Mouse (Mus musculus) cerebellum, postnatal 25 days (tissue): ENCODE results near the gene Adam6b.
"Not testable (repeated sequence)": the region's sequence is repeated elsewhere in the genome, so short reads cannot be mapped to it uniquely, and the experiment has no call there.

Source experiments
- DNase-seq, 2 experiments: peaks; one replicate each; pipeline ENCODE4 v3.0.0; 2021; ENCODE audit warnings: mixed read lengths in 2 of 2

The Adam6b gene

GRCm38 (mm10) chr12:113489211-113489610 is at the start of gene Adam6b:
TSS of gene Adam6b (plus strand) at chr12:113489511.
- not testable (repeated sequence) for DNase-seq

GRCm38 (mm10) chr12:113446061-113446460 is 43.2 kb upstream of the Adam6b start:
- DNase-seq: no peak

GRCm38 (mm10) chr12:113476164-113476563 is 13.1 kb upstream of the Adam6b start:
- no peak for DNase-seq

GRCm38 (mm10) chr12:113482147-113482546 is 7.2 kb upstream of the Adam6b start:
- no peak for DNase-seq

DNA sequence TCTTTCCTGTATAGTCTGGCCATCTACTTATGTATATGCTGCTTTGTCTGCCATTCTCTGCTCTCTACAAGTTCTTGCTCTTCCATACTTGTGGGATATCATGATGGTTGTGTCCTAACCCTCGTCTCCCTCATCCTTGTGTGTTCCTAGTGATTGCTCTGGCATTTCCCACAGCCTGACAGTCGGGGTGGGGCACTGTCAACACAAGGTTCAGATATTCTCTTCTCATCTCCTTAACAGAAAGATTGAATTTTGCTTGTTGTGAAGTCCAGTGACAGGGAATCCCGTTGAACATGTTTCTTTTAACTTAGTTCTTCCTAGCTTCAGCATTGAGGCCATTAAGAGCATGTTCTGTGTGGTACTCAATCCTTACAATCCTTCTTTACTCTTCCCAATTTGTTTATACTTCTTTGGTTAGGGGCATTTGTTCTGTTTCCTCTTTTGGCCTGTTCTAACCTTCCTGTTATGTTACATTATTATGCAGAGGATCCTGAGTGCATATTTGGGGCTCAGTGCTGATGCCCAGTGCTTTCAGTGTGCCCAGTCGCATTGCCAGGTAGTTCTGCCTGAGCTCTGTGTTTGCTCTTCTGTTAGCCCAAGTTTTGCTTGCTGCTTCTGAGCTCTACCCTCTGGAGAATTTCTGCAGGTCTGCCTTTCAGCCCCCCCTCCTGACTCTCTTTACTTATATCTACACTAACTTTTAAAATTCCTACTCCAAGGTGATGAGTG is 6.5 kb upstream of the Adam6b start:
- no peak for DNase-seq

GRCm38 (mm10) chr12:113483492-113484162 is 5.7 kb upstream of the Adam6b start:
- no peak for DNase-seq

- DNase-seq: no peak
Measured at GRCm38 (mm10) chr12:113484971-113485485, 4.3 kb upstream of the Adam6b start.

DNA sequence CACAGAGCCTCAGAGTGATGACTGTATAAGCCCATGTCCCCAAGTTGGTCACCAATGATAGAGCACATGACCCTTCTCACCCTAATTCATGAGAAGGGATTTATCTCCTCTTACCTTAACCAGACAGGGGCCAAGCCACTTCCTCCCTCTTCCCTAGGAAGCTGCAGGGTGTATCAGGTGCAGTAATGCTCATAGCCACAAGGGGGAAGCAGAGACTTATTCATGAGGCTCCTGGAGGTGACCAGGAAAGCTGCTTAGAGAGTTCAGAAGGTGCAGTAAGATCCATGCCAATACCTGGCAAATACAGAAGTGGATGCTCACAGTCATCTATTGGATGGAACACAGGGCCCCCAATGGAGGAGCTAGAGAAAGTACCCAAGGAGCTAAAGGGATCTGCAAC is 1.6 kb upstream of the Adam6b start:
- peak; percentile 35 to 60 for DNase-seq

- DNase-seq: no peak
Measured at GRCm38 (mm10) chr12:113525901-113526300, 36.6 kb downstream of the Adam6b start.
